Mouse (Mus musculus): ENCODE measurements around the gene Mrps5.

Mrps5 gene

GRCm38 (mm10) chr2:127619311-127619710 is 32.3 kb downstream of the Mrps5 start:
- no peak for DNase-seq (ENCODE audit: extremely low spot score, low spot score)

- no peak for DNase-seq (ENCODE audit: extremely low spot score, low spot score)
These were observed 35.0 kb downstream of the Mrps5 start for GRCm38 (mm10) chr2:127622065-127622464.

GRCm38 (mm10) chr2:127624786-127625185 is 37.8 kb downstream of the Mrps5 start:
- no peak for DNase-seq (ENCODE audit: extremely low spot score, low spot score)

- no peak for DNase-seq (ENCODE audit: extremely low spot score, low spot score)
These were observed 38.6 kb downstream of the Mrps5 start for GRCm38 (mm10) chr2:127625659-127626058.

GRCm38 (mm10) chr2:127627354-127627753 is 40.3 kb downstream of the Mrps5 start:
- DNase-seq (ENCODE audit: extremely low spot score, low spot score): no peak

GRCm38 (mm10) chr2:127627990-127628570 is 41.1 kb downstream of the Mrps5 start:
- DNase-seq (ENCODE audit: extremely low spot score, low spot score): no peak

- no peak for DNase-seq (ENCODE audit: extremely low spot score, low spot score)
These were observed 45.6 kb downstream of the Mrps5 start for GRCm38 (mm10) chr2:127632601-127633000.

GRCm38 (mm10) chr2:127635581-127635980 is 48.6 kb downstream of the Mrps5 start:
- no peak for DNase-seq (ENCODE audit: extremely low spot score, low spot score)

- DNase-seq (ENCODE audit: extremely low spot score, low spot score): no peak
These were observed 52.0 kb downstream of the Mrps5 start for GRCm38 (mm10) chr2:127638973-127639372.

- no peak for DNase-seq (ENCODE audit: extremely low spot score, low spot score)
These were observed 57.0 kb downstream of the Mrps5 start for GRCm38 (mm10) chr2:127643728-127644704.

GRCm38 (mm10) chr2:127646875-127647274 is 59.9 kb downstream of the Mrps5 start:
- DNase-seq (ENCODE audit: extremely low spot score, low spot score): no peak

- DNase-seq (ENCODE audit: extremely low spot score, low spot score): no peak
These were observed 61.1 kb downstream of the Mrps5 start for GRCm38 (mm10) chr2:127648145-127648544.

- no peak for DNase-seq (ENCODE audit: extremely low spot score, low spot score)
These were observed 62.9 kb downstream of the Mrps5 start for GRCm38 (mm10) chr2:127649921-127650320.

- no peak for DNase-seq (ENCODE audit: extremely low spot score, low spot score)
These were observed 64.6 kb downstream of the Mrps5 start for GRCm38 (mm10) chr2:127651601-127652000.

GRCm38 (mm10) chr2:127652335-127652734 is 65.3 kb downstream of the Mrps5 start:
- DNase-seq (ENCODE audit: extremely low spot score, low spot score): no peak

- DNase-seq (ENCODE audit: extremely low spot score, low spot score): no peak
These were observed 65.8 kb downstream of the Mrps5 start for GRCm38 (mm10) chr2:127652805-127653204.

- DNase-seq (ENCODE audit: extremely low spot score, low spot score): no peak
These were observed 67.8 kb downstream of the Mrps5 start for GRCm38 (mm10) chr2:127654786-127655185.

GRCm38 (mm10) chr2:127655419-127655818 is 68.4 kb downstream of the Mrps5 start:
- no peak for DNase-seq (ENCODE audit: extremely low spot score, low spot score)

GRCm38 (mm10) chr2:127656086-127656720 is 69.2 kb downstream of the Mrps5 start, which contains the start of gene Mal:
Gene Mal (minus strand): TSS chr2:127656695.
- DNase-seq (ENCODE audit: extremely low spot score, low spot score): peak; percentile 68
